Mouse (Mus musculus) limb, embryonic 10.5 days (tissue): ENCODE measurements at regions not wholly inside any gene's neighbourhood (a gene's known extent, or its start where the extent isn't known, plus 50 kb on each side); places are given as distances from the start of the nearest gene placed in this dataset.

Experiments used
- DNase-seq: peaks from one replicate; pipeline ENCODE4 v3.0.0-alpha.2; 2017; ENCODE audit warnings: low spot score
- H3K27ac ChIP-seq: fragments of 300-500 bp; sonication (generic); 2 replicates; pipeline ENCODE4 v1.5.1; 2016; ENCODE audit warnings: mild to moderate bottlenecking
- H3K27me3 ChIP-seq: fragments of 300-500 bp; sonication (generic); 2 replicates; pipeline ENCODE4 v1.6.1; 2016; ENCODE audit warnings: low read depth, mild to moderate bottlenecking; ENCODE audit not compliant: poor library complexity, severe bottlenecking
- H3K36me3 ChIP-seq: fragments of 300-500 bp; sonication (generic); 2 replicates; pipeline ENCODE4 v1.6.1; 2016; ENCODE audit warnings: mild to moderate bottlenecking, moderate library complexity
- H3K4me1 ChIP-seq: fragments of 300-500 bp; sonication (generic); 2 replicates; pipeline ENCODE4 v1.6.1; 2016
- H3K4me3 ChIP-seq: fragments of 300-500 bp; sonication (generic); 2 replicates; pipeline ENCODE4 v1.5.1; 2016; ENCODE audit warnings: mild to moderate bottlenecking, moderate library complexity
- H3K9me3 ChIP-seq: fragments of 300-500 bp; sonication (generic); replicated peaks from 2 replicates; pipeline ENCODE4 v1.6.1; 2016; ENCODE audit warnings: mild to moderate bottlenecking
- WGBS: fragments of 180-500 bp; shearing (Covaris S2); methylation state at CpG from one replicate; pipeline ENCODE4 v1.1.7; 2016; 5-methylcytosine and 5-hydroxymethylcytosine counted together

- DNase-seq, result no peak
- Histone ChIP-seq H3K4me1 (0 out of 2 replicates have a peak, but pooled peaks cover 3% of the 10 kb centered on the region), H3K36me3 (no peaks in the 10 kb centered on the region), H3K9me3 (no peaks in the 10 kb centered on the region), H3K4me3 (no peak overlapping the region), H3K27ac (no peak overlapping the region), H3K27me3 (no peaks in the 10 kb centered on the region)
- whole genome bisulfite sequencing, result 69% methylated on average over 7 of the region's 7 CpGs
Measured at GRCm38 (mm10) chr11:24783470-24783869, 705.6 kb downstream of the Bcl11a start.

DNA sequence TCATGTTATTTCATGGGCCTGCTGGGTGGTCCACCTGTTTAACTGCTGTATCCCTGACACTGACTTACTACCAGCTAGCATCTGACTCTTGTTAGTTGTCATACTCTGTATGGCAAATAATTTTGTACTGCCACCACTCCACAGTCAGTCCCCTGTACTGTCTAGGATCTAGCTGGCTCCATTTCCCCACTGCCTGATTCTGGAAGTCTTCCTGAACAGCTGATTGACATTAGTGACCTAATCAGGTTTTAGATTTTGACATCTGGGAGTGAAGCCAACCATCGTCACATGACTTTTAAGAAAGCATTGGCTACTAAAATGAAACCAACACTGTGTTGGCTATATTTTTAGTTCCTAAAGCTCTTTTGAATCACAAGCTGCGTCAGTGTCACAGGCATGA lies 711.3 kb downstream of the Bcl11a start:
- Histone ChIP-seq H3K36me3 (no peaks in the 10 kb centered on the region), H3K27ac (no peak overlapping the region), H3K4me1 (no peaks in the 10 kb centered on the region), H3K9me3 (no peaks in the 10 kb centered on the region), H3K27me3 (no peaks in the 10 kb centered on the region), H3K4me3 (no peak overlapping the region)
- DNase-seq, result no peak
- 87% methylated on average over 2 of the region's 2 CpGs for WGBS

GRCm38 (mm10) chr11:24795510-24796211 lies 717.8 kb downstream of the Bcl11a start:
- DNase-seq, result no peak
- no peak overlapping the region for H3K27ac ChIP-seq
- WGBS, result 86% methylated on average over 4 of the region's 4 CpGs

GRCm38 (mm10) chr11:24804623-24805023 lies 726.8 kb downstream of the Bcl11a start:
- Histone ChIP-seq H3K9me3 (no peaks in the 10 kb centered on the region), H3K27me3 (no peaks in the 10 kb centered on the region), H3K4me3 (no peak overlapping the region), H3K27ac (0 out of 2 replicates have a peak overlapping the region, but pooled peaks have one; percentile 31), H3K36me3 (no peaks in the 10 kb centered on the region), H3K4me1 (peaks cover 8% of the 10 kb centered on the region)
- WGBS, result 56% methylated on average over 8 of the region's 8 CpGs
- DNase-seq, result no peak

More at GRCm38 (mm10) chr11:24795510-24796211, 717.8 kb downstream of the Bcl11a start:
- H3K9me3 ChIP-seq, result no peaks in the 10 kb centered on the region
- H3K27me3 ChIP-seq, result no peaks in the 10 kb centered on the region
- no peak overlapping the region for H3K4me3 ChIP-seq
- no peaks in the 10 kb centered on the region for H3K4me1 ChIP-seq
- H3K36me3 ChIP-seq, result no peaks in the 10 kb centered on the region

DNA sequence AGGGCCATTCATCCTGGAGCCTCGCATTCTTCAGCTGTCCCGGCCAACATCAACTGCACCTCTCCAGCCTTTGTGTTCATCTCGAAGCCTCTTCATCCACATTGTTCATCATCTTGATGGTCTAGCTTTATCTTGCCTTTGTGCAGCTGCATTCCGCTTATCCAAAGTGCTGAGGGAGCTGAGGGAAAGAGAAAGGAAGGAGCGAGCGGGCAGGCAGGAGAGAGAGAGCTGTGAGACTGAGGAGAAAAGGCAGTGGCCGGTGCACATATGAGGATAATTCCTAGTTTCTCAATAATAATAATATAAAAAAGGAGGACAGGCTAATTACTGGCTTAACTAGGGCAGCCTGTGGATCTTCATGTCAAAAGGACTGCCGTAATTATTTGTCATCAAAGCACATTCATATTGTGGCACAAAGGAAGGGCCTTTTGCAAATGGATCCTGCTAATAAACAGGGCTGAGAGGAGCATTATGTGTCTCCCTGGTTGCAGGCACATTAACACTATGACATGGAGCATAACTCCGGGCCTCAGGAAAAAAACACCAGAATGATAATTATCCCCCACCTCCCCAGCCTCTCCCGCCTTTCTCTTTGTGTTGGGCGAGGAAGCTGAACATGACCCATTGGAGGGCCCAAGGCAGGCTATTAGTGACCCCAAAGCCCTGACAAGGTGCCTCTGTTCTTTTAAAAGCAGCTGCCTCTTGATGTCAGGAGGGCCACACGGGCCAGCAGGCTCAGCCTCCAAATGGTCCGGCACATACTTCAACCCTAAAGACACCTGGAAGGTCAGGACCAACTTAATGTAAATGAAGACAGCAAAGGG lies 751.9 kb downstream of the Bcl11a start:
- Histone ChIP-seq H3K4me3 (no peak overlapping the region), H3K4me1 (peaks cover 10% of the 10 kb centered on the region), H3K27ac (no peak overlapping the region), H3K36me3 (no peaks in the 10 kb centered on the region), H3K27me3 (no peaks in the 10 kb centered on the region), H3K9me3 (no peaks in the 10 kb centered on the region)
- no peak for DNase-seq
- WGBS, result 66% methylated on average over 13 of the region's 13 CpGs

GRCm38 (mm10) chr11:24830484-24830883 lies 752.6 kb downstream of the Bcl11a start:
- Histone ChIP-seq H3K27me3 (no peaks in the 10 kb centered on the region), H3K4me1 (peaks cover 10% of the 10 kb centered on the region), H3K4me3 (no peak overlapping the region), H3K36me3 (no peaks in the 10 kb centered on the region), H3K9me3 (no peaks in the 10 kb centered on the region), H3K27ac (0 out of 2 replicates have a peak overlapping the region, but pooled peaks have one; percentile 14)
- DNase-seq, result no peak
- 67% methylated on average over 2 of the region's 2 CpGs for WGBS

DNA sequence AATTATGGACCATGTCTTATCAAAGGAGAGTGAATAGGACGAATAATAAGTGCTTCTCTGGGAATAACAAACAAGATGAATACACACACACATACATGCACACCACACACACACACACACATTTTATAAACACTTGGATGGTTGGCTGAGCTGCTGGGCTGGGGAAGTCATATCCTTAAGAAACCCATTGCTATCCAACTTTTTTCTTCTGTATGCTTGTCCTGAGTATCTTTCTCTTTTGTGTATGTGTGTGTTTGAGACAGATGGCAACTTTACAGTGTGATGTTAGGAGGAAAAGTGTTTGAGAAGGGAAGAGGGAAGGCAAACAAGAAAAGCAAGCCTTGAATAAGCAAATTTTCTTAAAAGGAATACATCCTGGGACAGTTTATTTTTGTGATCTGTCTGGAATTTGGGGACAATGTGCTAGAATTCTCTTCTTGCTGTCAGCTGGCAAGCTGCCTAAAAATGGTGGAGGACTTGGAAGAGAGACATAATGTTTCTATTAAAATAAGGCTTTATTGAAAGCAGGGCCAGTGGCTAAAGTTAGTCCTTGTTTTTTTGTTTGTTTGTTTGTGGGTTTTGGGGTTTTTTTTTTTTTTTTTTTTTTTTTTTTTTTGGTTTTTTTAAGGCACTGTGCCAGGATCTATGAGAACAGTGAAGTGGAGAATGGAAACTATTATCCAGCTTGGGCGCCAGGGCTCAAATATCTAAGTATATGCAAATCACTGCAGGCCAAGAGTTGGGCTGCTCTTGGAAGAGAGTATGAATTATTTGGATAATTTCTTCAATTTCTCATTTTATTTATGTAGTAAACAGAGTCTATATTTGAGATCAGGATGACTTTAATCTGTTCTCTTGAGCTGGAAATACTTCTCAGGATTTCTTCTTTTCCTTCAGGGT lies 766.2 kb downstream of the Bcl11a start:
- no peak for DNase-seq
- H3K4me3 ChIP-seq, result no peak overlapping the region
- 80% methylated on average over 2 of the region's 2 CpGs for WGBS
- no peaks in the 10 kb centered on the region for H3K9me3 ChIP-seq
- no peaks in the 10 kb centered on the region for H3K36me3 ChIP-seq
- no peak overlapping the region for H3K27ac ChIP-seq
- no peaks in the 10 kb centered on the region for H3K4me1 ChIP-seq
- H3K27me3 ChIP-seq, result no peaks in the 10 kb centered on the region

DNA sequence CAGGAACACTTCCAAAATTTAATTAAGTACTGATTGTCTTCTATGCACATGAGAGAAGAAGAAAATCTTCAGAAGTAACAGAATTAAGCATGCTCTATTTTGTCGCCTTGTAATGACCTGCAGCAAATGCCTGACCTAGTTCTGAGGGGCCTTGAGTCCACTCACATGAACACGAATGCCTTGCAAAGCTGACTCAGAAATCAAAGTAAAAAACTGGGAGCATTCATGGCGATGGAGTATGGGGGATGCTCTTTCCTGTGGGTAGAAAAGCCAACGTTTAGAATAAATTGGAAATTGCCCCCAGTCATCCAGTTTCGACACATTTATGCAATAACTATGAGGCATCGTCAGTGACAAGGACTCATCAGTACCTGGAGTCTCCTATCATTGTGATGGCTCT lies 779.1 kb downstream of the Bcl11a start:
- no peaks in the 10 kb centered on the region for H3K9me3 ChIP-seq
- no peaks in the 10 kb centered on the region for H3K4me1 ChIP-seq
- H3K4me3 ChIP-seq, result no peak overlapping the region
- H3K36me3 ChIP-seq, result no peaks in the 10 kb centered on the region
- H3K27ac ChIP-seq, result no peak overlapping the region
- WGBS, result 86% methylated on average over 6 of the region's 6 CpGs
- no peaks in the 10 kb centered on the region for H3K27me3 ChIP-seq
- DNase-seq, result no peak

DNA sequence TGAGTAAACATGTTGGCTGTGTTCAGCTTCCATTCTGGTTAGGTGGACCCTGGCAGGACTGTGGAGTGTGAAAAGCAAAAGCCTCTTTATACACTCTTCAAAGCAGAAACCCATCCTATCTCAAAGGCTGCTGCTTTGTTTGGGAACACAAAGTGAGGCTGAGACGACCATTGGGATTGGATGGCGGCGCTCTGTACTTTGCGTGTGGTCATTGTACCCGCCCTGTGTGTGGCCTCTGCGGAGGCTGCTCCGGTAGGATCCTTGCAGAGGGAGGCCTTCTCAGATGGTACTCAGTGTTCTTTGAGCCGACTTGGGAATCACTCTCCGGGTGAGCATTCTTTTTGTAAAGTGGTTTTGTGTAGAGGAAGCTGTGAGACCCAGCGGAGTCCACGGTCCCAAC lies 786.8 kb downstream of the Bcl11a start:
- Histone ChIP-seq H3K4me1 (peaks cover 5% of the 10 kb centered on the region; the same call in 1 of the 2 replicates), H3K27me3 (no peaks in the 10 kb centered on the region), H3K9me3 (no peaks in the 10 kb centered on the region), H3K4me3 (no peak overlapping the region), H3K27ac (no peak overlapping the region), H3K36me3 (no peaks in the 10 kb centered on the region)
- WGBS, result 86% methylated on average over 11 of the region's 11 CpGs
- DNase-seq, result no peak

DNA sequence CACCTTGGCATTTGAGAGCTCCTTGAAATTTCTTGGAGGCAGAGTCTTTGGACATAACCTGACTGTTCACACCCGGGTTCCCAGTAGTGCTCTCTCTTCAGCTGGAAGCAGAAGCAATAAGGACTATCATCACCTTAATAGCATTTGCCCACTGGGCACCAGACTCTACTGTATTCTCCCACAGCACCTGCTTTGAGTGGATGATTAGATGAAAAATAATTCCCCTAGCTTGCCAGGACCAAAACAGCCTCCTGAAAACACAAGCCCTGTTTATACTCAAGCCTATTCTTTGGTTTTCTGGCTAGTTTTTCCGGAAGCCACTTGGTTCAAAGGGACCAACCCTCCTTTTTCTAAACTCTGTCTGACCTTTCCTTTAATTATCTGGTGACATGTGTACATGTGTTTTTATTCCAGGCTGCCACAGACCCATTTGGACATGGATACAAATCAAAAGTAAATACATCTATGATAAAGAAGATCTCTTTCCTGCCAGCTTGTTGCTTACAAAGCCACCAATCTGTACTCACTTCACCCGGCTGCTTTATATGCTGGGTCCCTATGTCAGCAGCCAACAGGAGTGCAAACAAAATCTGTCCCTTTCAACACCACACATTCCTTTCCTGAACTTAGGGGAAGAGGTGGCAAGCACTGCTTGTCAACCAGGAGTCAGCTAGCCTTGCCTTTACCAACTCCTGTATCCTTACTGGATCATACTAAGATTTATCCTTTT lies 787.4 kb downstream of the Bcl11a start:
- WGBS, result 72% methylated on average over 3 of the region's 3 CpGs
- H3K27me3 ChIP-seq, result no peaks in the 10 kb centered on the region
- H3K9me3 ChIP-seq, result no peaks in the 10 kb centered on the region

More for the DNA sequence above, 787.4 kb downstream of the Bcl11a start:
- Histone ChIP-seq H3K4me1 (peaks cover 5% of the 10 kb centered on the region; the same call in 1 of the 2 replicates), H3K4me3 (no peak overlapping the region), H3K36me3 (no peaks in the 10 kb centered on the region), H3K27ac (no peak overlapping the region)
- DNase-seq, result no peak
